Mouse (Mus musculus) right cerebral cortex, postnatal 10 days (tissue): ENCODE data around the gene Mphosph9.
"Not testable (repeated sequence)": the region's sequence is repeated elsewhere in the genome, so short reads cannot be mapped to it uniquely, and the experiment has no call there.

ENCODE experiments used
- DNase-seq, 2 experiments: peaks; one replicate each; pipeline ENCODE4 v3.0.0; 2021; ENCODE audit warnings: low spot score in 2 of 2

The Mphosph9 gene

DNA sequence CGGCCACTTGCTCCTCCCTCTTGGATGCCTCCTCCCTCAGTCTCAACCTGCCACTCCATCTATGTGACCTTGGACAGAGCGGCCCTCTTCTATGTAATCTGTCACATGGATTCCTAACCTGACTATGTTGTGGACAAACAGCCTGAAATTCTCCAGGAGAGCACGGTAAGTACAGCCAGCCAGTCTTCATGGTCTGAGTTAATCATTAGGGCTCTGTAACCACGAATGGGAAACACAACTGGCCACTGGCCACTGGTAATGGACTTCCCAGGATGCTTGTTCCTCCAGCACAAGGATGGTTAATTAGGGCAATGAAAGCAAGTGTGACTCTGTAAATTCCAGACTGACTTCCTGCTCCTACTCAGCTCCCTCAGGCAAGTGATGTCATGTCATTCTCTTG, 91.6 kb downstream of the Mphosph9 start:
- no peak for DNase-seq

DNA sequence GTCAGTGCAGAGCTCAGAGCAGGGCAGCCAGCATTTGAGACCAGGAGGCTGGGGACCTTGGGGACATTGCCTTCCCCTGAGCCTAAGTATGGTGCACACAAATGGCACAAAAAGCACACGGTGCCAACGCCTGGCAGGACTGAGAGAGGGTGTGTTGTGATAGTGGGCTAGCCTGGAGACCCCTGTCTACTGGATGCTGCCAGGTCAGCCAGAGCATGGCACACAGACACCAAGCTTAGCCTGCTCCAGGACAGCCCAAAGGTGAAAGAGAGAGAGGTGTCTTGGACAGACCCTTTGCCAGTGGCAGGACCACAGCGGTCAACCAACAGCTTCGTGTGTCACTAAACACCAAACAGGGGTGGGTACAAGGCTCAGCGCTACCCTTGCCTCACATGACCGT, 93.0 kb downstream of the Mphosph9 start:
- no peak for DNase-seq

DNA sequence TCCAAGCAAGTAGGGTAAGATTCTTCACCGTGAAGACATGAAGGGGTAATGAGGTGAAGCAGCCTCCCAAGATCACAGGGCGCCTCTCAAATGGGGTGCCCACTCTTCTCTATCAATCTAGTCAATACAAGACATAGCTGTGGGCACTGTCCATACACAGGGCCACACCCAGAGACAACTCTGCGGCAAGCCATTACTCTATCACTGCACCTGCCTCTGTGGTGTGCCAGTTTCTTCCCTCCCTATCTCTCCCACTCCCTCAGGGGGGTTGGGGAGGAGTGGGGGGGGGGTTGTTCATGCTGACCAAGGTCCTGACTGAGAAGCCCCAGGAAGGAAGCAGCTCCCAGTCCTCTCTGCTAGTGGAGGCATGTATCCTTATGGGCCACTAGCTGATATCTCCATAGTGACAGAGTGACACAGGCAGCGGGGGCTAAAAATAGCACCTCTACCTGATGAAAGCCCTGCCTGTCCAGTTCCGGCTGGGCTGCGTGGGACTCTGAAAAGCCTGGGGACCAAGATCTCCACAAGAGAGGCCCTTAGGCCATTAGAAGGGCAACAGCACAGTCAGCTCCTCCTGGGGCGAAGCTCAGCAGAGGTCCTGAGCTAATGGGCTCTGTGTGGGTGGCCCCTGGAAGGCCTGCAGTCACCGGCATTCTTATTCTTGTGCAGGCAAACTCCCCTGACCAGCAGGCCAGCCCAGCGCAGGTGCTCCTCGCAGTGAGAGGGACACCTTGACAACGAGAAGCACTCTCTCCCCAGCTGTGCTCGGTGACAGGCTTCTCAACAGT, 93.7 kb downstream of the Mphosph9 start:
- no peak for DNase-seq

DNA sequence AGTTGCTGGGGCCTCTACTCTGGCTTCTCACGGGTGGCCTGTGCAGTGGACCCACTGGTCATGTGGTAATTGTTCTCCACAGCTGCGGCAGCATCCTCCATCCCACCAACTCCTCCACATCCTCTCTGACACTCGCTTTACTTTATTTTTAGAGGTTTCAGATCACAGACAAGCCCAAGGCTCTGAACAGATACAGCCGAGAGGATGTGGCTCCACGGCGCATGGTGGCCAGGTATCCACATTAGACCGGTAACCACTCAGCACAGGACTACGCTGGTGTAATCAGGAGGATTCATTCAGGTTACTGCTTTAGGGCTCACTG, 94.7 kb downstream of the Mphosph9 start:
- DNase-seq = no peak

DNA sequence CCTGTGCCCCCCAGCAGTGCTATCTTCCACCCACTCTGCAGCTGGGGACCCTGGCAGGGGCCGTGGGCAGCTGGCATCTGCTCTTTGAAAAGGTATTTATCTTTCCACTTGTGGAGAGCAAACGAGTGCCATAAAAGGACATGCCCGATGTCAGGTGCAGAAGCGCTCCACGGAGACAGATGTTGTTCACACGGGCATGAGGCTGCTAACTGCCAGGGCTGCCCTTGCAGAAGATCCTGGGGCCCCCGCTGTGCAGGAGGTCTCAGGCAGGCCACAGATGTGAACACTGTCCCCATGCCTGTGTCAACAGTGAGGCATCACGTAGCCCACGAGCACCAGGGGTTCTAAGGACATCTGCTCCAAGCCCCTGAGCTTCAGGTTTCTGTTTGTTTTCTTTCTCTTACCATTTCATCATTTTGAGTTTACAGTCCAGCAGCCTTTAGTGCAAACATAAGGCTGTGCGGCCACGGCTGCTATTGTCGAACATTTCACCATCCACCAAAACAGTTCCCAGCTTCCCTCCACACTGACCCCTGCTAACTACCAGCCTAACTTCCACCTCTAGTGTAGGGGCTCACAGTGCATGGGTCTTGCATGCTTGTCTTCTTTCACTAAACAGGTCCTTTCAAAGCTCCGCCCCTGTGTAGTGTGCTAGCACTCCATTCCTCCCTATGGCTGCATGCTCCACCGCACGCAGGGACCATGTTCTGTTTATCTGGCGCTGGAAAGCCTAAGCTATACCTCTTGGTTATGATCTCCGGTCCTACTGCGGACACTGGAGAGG, 95.2 kb downstream of the Mphosph9 start:
- no peak for DNase-seq

DNA sequence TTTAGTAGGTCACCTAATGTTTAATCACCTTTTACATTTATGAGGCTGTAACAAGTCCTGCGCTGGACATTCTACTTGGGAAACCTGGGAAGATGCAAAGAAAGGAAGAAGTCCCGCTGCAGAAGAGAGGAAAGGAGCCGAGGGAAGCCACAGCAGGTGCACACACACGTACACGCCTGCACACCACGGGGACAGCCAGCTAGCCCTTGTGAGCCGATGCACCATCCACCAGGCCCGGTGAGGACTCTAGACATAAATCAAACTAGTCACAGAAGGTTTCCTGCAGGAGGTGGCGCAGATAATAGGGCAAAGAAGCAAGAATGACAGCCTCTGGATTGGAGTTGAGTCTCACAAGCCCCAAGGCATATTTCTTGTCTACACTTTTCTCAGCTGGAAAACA, 97.3 kb downstream of the Mphosph9 start:
- DNase-seq = no peak

DNA sequence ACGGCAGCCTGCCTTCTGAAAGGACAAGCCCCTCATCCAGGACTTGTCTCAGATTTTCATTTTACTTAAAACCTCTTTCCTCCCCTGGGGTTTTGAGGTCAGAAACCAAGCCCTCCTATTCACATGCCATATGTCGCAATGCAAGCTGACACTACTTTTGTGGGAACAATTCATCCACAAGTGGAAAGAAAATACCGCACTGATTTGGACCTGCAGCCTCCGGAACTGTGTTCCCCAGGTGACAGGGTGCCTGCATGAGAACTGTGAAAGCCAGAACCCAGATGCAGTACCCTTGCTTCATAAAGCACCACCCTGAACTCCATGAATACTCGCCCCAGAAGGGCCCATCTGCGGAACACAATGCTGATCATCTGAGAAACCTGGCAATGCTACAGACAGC, 100.6 kb downstream of the Mphosph9 start:
- DNase-seq = no peak

DNA sequence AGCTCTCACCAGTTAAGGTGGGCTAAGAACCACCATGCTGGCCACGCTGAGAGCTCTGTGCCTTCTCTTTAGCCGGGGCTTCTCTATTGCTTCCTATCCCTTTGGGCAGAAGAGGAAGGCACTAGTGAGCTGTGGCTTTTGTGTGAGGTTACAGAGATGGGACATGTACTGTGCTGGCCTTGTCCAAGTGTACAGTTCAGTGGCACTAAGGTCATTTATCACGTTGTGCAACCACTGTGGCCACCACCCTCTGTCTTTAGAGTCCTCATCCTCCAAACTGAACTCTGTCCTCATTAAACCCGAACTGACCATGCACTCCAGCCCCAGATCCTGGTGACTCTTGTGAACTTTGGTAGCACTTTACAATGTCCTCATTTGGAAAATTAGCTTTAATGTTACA, 101.3 kb downstream of the Mphosph9 start:
- DNase-seq = no peak

DNA sequence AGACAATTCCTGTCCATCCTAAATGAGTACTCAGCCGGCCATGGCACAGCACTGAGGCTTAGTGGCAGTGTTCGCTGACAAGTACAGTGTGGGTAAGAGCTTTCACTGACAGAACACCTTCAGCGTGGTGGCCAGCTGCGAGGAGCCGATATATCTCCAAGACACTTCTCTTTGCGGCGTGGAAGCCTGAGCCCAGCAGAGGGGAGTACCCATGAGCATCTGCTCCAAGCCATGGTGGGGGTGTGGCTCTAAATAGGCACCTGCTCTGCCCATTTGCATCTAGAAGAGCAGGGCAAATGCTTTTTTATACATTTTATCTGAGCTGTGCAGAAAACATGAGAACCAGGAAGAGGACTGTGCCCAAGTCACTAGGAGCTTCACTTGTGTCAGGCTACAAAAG, 101.9 kb downstream of the Mphosph9 start:
- DNase-seq = no peak

DNA sequence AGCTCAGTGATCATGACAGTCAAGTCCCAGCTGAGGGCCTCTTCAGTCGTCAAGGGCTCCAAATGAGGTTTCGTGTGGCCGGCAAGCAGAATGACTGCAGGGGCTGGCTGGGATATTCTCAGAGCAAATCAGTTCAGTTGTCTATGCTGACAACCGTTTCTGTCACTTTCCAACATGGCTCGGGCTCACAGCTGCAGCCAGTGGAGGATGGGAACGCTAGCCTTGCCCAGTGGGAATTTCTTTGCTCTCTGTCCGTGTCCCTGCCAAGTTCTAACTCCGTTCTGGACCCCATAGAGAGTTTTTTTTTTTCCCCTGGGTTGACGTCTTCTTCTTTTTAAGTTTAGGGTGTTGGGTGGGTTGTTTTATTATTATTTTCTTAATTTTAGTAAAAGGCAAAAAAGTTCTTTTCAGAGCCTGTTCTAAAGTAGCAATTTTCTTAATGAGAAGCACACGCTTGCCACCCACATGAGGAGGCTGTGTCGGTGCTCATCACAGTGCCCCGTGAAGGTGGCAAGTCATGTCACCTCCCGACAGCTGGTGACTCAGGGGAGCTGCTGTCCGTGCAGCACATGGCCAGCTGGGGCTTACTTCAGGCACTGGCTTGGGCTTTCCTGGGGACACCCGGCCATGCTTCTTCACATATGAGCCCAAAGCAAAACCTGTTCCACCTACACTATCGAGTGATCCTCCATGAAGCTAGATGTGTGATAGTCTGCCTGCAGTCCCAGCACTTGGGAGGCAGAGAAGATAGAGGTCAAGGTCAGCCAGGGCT, 103.3 kb downstream of the Mphosph9 start:
- no peak for DNase-seq

DNA sequence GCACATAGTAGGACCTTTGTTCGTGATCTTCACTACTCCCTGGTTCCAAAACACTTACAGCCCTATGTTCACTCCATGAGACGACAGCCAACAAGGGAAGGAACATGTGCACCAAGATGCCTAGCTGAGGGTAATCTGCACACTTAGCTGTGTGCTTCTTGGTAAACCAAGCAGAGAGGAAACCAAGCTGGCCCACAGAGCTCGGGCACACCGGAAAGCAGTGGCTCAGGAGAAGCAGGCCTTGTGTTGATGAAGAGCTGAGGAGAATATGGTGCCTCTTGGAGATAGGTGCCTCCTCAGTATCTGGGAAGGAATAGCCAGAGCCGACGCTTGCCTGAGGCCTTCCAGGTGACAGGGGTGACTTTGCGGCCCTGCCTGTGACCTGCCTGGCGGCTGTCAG, 104.2 kb downstream of the Mphosph9 start:
- no peak for DNase-seq

DNA sequence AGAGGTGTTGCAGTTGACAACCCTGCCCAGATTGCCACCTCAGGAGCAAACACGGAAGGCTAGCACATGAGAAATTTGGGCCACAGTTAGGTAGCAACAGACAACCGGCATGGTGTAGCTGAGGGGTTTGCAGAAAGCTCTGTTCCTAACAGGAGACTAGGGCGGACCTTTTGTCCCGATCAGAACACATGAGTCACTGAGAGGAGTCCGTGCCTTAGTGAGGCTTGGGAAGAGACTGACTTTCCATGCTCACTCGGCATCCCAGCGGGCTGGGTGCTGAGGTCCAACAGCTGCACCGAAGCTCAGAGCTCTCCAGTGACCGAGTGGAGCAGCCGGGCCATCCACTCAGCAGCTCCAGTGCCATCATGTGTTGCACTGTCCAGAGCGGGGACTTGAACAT, 105.1 kb downstream of the Mphosph9 start:
- DNase-seq = no peak

DNA sequence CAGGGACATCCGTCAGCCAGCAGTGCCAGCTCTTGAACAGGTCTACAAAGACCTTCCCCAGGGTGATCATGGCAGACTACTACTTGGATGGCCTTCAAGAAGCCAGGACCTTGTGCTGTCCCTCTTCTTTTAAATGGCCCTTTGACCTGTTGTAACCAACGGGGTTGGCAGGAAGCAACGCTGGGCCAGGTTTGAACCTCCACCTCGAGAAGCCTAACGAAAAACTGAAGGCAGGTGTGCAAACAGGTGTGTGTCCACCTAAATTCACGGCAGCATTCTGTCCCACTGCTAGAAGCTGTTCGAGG, 106.1 kb downstream of the Mphosph9 start:
- DNase-seq = no peak

DNA sequence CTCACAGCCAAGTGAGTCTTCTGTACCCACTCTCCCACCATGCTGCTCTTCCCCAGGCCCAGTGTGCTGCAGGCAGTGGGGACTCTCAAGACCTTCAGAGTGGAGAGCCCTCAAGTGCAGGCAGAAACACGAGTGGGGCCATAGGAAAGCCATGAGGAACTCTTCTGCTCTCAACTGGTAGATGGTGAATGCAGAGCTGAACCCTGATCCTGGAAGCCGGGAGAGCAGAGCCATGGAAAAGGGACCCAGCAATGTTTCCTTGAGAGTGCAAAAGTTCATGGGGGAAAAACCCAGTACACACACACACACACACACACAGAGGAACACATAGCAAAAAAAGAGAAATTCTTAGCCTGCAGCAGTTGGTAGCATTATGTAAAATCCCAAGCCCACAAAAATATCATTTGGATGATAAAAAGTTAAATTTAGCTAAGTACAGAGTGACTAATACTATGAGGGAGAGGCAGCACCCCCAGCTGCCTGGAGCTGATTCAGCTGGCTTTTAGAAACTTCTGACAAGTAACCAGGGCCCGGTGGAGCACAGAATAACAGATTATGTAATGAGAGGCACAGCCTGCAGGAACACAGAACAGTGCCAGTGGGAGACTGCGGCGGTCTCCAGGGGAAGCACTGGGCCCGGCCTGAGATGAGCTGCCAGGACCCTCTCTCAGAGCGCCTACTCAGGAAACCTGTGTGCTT, 106.6 kb downstream of the Mphosph9 start:
- peak; percentile 86 to 92 for DNase-seq

DNA sequence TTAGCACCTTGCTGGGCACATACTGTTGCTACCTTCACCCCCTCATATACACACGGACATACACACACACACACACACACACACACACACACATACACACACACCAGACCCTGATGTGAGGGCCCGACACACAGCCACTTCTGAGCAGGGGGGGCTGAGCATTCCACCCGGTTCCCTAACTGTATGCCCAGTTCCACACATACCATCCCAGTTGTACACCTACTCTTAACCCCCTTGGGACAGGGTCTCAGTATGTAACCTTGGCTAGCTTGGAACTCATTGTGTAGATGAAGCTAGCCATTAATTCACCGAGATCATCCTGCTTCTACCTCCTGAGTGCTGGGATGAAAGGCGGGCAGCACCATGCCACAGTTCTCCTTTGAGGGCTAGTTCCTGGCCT, 107.2 kb downstream of the Mphosph9 start:
- no peak for DNase-seq

DNA sequence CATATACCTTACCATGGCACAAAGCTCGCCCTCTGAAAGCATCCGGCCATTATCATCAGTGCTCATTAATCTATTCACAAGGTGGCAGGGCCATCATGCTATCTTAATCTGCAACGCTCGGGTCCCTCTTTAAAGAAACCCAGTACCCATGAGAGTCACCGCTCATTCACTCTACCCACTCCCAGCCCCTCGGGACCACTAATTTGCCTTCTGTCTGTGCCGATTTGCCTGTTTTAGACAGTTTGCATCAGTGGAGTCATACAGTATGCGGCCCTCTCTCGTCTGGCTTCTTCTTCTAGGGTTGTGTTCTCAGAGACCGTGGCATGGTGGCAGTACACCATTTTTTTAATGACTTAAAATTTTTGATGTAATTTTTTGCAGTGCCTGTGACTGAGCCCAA, 108.3 kb downstream of the Mphosph9 start:
- no peak for DNase-seq

DNA sequence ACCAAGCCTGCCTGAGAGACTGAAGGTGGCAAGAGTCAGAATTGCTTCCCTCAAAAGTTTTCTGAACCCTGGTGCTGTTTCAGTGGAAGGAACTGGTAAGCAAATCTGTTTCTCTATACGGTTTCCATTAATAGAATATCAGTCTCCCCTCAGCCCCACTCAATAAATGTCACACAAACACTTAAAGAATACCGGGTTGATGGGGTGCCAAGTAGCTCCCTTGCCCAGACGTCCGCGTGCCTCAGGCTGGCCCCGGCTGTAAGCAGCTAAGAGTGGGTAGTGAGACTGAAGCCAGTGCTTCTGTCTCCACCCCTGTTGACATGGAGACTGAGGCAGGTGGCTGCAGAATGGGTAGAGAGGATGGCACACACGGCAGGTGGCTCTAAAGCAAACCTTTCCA, 108.8 kb downstream of the Mphosph9 start:
- no peak for DNase-seq

DNA sequence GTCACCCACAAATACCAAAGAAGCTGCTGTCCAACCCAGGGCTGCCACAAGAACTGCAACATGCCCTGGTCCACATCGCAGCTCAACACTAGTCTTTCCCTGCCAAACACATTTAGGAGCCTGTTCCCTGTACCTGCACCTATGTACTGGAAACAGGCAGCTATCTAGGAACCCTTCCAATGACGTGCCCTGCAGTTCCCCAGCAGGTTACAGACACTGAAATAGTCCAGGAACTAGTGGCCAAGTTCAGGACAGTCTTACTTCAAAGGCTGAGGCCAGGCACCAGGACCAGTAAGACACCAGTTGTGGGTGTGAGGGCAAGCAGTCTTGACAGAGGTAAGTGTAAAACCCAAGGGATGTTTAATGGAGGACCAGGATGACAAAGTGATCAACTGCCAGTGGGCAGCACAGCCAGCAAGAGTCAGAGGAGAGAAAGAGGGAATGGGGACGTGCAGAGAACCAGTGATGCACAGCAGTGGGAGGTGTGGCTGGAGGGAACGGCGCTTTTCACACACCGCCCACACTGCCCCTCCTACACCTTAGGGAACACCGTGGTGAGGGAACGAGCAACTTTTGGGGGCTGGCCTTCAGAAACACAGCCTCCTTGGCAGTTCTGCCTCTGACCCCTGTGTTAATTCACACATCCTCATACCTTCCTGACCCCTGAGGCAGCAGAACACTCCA, 110.1 kb downstream of the Mphosph9 start:
- DNase-seq = peak in 1 of 2 experiments; percentile 51

DNA sequence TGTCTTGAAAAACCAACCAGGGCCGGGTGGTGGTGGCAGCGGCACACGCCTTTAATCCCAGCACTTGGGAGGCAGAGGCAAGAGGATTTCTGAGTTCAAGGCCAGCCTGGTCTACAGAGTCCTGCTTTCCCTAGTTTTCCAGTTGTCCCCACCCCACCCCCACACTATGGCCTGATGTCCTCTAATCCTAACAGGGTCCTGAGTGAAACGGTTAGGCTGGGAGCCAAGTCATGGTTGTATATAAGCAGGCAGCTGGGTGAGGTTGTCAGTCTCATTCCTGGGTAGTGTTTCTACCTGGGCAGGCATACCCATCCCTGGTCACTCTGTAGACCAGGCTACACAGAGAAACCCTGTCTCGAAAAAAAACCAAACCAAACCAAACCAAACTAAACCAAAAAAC, 110.7 kb downstream of the Mphosph9 start:
- not testable (repeated sequence) for DNase-seq

DNA sequence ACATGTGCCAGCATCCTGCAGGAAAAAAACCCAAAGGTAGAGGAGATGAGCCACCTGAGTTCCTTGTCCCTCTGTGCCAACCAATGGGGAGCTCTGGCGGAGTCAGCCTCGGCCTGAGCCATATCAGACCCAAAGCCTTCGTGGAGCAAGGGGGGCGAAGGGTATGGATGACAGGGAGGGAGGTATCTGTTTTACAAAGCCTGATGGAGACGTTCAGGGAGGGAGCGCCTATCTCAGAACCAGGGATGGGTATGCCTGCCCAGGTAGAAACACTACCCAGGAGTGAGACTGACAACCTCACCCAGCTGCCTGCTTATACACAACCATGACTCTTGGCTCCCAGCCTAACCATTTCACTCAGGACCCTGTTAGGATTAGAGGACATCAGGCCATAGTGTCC, 111.4 kb downstream of the Mphosph9 start:
- no peak for DNase-seq

DNA sequence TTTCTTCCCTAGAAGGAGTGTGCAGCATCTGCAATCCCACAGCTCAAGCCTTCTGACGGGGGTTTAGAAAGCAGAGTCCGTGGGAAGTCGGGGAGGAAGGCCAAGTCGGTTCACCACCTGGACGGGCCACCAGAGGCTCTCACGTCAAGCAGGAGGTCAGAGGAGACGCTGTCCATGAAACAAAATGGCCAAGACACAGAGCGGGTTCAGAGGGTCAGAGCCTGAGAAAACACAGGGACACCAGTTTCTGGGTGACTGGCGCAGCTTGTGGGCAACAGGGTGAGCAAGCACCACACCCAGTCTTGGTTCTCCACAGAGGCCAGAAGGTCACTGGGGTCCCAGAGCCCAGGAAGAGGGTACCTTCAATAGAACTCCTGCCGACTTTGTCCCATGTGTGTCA, 112.1 kb downstream of the Mphosph9 start:
- DNase-seq = no peak
